Mouse (Mus musculus): ENCODE data around the gene Kat6b.

The Kat6b gene

DNA sequence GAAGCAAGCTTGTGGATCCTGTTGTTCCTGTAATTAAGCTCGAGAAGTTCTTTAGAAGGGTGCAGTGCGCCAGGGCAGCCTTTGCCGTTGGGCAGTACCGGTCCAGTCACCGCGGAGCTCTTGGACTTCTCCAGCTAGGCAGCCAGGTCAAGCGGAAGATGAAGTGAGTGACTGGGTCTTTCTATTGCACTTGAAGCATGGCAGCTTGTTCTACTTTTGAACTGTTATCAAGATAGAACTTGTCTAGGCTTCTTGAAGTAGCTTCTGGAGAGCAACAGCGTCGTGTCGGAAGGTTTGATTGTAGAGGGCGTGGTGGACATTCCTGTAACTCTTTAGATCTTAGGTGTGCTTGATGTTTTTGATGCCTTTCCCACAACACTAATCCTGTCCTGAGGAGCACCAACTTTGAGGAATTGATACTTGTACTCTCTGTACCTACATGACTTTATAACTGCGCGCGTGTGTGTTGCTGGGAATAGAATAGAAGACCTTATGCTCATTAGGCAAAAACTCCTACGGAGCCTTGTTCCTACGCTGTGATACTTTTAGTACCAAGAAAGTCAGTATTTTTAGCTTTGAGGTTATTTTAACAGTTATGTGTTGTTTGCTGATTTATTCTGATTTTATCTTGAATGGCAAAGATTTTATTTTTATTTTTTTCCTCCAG lies 41.2 kb downstream of the Kat6b start:
- DNase-seq (ENCODE audit: extremely low read depth, insufficient read length, low spot score): no peak

DNA sequence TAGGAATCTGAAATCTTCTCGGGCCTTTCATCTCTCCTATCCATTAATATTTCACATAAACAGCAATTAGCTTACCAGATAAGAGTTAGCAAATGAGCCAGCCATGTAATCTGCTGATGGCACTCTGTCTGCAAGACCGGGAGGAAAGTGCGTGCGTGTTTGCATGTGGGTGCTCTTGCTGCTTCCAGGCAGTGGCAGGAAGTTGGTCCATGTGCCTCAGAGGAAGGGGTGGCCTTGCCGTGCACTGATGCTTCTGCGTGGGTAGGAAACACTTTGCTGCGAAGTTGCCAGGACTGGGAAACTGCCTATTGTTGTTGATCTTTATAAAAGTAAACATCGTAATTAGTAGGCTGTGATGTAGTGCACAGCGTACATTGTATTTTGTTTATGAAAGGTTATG lies 42.0 kb downstream of the Kat6b start:
- DNase-seq (ENCODE audit: extremely low read depth, insufficient read length, low spot score): no peak

DNA sequence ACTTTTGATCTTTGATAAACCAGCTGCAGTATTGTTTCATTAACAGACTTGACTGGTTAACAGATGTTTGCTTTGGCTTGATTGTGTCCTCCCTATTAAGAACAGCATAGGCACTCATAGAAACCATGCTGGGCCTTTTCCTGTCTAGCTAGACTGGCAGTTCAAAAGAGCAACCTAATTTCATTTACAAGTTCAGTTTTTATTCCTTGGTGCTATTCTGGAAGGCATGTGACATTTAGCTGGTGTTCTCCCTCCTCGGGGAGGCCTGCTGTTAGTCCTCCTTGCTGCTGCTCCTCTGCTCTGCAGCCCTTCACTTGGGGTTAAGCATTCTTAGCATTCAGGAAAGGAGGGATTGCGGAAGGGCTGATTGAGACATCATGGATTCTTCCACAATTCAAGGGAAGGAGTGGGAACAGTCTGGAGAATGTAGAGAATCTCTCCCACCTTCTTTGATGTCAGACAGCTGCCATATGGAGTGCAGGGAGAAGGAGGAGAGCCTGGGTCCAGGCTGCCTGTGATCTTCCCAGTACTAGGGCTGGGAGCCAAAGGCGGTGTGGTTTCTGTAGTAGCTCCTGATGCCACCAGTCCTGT lies 42.7 kb downstream of the Kat6b start:
- peak; percentile 22 for DNase-seq (ENCODE audit: extremely low read depth, insufficient read length, low spot score)

DNA sequence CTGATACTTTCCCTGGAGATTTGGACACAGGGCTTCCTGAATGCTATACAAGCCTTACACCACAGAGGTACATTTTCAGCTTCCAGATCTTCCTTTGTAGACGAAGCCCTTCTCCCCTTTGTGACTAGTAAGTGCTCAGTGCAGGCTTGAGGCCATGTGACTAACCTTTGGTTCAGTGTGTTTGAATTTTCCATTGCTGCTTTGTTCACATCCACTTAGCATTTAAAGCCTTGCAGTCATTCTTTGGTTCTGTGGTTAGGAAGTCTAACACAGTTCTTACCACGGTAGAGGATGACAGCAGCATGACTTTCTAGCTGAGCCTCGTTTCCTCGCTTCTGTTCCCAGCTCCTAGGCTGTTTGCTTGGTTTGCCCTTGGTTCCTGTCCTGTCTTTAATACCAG lies 44.4 kb downstream of the Kat6b start:
- DNase-seq (ENCODE audit: extremely low read depth, insufficient read length, low spot score): peak; percentile 45

DNA sequence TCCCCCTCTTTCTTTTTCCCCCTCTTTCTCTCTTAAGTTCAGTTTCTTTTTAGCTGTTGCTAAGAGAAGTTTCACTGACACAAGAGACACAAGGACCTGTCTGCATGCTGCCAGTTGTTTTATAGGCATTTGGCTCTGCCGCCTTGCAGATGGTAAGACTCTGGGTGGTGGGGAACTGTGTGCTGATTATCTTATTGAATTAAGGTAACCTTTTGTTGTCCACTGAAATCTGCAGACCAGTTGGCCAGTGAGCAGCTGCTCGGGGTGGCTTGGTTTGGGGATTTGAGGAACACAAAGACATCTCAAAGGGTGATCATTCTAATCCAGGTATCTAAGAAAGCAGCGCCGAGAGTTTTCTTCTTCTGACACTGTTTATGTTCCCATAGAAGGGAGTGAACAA lies 52.3 kb downstream of the Kat6b start:
- no peak for DNase-seq (ENCODE audit: extremely low read depth, insufficient read length, low spot score)

DNA sequence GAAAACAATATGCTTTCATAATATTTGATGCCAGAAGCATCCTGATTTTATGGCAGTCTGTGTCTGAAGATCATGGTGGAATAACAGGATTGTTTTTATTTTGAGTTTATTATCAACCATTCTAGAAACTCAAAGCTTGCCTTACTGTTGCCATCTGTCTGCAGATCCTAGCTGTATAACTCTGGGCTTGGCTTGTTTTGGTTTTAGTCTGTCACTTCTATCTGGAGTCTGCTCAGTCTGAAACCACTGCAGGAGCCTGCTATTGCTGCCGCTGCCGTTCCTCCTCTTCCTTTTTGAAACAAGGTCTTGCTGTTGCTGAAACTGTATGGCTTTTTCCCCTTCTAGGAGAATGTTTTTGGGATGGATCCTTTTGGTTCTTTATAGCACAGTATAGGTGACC lies 52.8 kb downstream of the Kat6b start:
- DNase-seq (ENCODE audit: extremely low read depth, insufficient read length, low spot score): no peak

DNA sequence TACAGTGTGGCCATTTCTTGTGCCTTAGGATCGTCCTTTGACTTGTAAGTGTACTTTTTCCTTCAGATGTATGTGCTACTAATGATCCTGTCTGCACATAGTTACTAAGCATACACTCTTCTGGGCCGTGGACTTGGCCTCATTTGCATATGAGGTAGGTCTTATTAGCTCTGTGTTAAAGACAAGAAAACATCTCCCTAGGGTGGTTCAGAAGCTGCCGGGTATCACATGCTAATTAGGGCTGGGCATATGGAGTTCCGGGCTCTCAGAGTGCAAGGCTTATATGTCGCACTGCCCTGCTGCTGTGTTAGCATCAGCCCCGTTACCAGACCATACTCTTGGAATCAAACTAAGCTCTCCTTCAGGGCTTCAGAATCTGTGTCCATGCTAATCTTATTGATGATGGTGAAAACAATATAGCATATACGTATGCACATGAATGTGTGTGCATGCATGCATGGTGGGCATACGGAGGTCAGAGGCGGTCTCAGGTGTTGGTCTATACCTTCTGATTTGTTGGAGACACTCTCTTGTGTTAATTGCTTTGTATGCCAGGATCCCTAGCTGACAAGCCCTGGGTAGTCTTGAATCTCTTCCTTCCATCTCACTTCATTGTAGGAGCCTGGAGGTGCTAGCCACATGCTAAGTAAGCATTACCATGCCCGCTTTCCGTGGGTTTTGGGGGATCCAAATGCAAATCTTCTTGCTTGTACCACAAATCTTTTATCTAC lies 53.5 kb downstream of the Kat6b start:
- no peak for DNase-seq (ENCODE audit: extremely low read depth, insufficient read length, low spot score)

DNA sequence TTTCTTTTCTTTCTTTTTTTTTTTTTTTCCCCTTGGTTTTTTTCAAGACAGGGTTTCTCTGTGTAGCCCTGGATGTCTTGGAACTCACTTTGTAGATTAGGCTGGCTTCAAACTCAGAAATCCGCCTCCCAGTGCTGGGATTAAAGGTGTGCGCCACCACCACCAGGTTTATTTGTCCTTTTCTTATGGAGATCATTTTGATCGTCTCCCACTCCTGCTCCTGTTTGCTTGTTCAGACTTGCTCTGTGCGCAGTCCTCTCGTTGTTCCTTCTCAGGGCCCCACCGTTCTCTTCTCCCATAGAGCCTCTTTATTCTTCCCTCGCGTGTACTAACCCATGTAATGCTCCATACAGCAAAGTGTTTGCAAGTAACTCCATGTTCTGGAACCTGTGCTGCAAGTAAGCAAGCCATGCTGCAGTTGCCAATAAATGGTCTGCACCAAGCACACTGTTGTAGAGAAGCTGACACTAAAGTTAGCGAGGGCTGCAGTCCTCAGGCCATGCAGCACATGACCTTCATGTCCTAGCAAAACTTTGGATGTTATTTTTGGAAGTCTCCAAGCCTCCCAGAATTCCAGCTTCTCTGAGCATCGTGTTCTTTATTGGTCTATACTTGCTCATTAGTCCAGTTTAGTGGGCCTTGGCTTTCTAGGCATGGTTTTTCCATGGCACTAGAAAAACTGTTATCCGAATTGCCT lies 55.4 kb downstream of the Kat6b start:
- DNase-seq (ENCODE audit: extremely low read depth, insufficient read length, low spot score): no peak

DNA sequence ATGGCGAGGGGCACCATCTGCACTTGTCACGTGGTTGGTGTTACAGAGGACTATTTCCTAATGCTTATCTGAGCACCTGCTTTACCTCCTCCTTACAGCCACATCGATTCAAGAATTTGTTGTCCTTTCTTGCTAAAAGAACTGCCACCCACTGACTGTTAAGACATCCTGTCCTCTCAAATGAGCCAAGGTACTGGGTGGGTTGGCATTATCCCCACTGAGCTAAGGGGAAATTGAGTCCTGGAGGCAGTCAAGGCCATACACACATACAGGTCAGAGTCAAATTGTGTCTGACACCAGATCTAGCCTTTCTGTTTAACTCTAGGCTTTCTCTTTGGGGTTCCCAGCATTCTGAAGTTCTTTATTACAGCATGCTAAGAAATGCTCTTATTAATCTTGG lies 56.6 kb downstream of the Kat6b start:
- no peak for DNase-seq (ENCODE audit: extremely low read depth, insufficient read length, low spot score)

DNA sequence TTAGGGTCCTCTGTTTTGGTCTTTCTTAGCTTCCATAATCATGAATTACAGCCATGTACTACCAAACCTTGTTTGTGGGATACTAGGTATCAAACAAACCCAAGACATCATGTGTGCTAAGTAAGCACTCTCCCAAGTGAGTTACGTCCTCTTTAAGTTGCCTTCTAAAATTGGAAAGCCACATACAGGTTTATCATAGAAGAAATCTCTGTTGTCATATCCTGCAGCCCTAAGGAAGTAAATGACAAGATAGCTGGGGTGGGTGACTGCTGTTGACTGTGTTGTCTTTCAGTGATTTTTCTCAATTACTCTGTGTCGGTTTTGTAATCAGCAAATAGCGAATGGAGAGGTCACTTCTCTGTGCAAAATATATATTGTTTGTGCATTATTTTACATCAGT lies 58.5 kb downstream of the Kat6b start:
- no peak for DNase-seq (ENCODE audit: extremely low read depth, insufficient read length, low spot score)

DNA sequence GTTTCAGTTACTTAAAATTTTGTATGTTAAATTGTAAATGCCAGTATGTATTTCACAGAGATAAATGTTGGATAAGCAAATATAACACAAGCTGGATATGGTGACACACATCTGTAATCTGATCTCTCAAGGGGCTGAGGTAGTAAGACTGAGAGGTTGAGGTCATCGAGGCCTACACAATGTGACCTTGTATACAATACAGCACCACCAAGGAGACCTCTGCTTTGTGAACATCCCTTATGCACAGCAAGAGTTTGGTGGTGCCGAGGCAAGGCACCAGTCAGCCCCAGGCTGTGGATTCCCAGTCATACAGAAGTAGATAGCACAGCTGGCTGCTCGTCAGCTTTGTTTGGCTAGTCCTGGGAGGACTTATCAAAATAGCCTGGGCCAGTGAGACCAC lies 59.1 kb downstream of the Kat6b start:
- no peak for DNase-seq (ENCODE audit: extremely low read depth, insufficient read length, low spot score)

DNA sequence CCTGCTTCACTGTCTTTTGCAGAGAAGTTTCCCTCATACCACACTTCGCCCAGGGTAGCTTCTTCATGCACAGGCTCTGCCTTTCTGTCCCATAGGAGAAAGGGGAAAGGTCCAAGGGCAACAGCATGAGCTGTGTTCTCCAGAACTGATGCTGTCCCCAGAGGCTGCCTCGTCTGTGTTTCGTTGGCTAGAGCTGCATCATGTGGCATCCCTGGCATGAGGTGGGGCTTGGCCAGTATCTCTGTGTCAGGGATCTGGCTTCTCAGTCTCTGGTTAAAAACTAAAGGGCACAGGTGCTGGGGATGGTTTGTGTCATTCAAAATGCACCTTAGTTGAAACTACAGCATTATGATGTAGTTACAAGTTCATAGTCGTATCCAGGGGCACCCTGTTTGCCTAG lies 64.3 kb downstream of the Kat6b start:
- DNase-seq (ENCODE audit: extremely low read depth, insufficient read length, low spot score): no peak

DNA sequence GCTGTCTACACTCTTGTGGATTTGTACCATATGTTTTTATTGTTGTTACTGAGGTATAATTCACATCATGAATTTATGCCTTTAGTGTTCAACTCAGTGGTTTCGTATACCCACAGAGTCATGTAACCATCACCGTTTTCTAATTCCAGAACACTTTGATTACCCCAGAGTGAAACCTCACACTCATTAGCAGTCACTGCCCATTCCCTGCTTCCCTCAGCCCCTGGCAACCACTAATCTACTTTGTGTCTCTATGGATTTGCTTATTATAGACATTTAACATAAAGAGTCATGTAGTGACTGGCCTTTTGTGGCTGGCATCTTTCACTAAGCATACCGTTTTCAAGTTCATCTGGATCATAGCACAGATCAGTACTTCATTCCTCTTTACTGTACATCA lies 65.1 kb downstream of the Kat6b start:
- no peak for DNase-seq (ENCODE audit: extremely low read depth, insufficient read length, low spot score)

DNA sequence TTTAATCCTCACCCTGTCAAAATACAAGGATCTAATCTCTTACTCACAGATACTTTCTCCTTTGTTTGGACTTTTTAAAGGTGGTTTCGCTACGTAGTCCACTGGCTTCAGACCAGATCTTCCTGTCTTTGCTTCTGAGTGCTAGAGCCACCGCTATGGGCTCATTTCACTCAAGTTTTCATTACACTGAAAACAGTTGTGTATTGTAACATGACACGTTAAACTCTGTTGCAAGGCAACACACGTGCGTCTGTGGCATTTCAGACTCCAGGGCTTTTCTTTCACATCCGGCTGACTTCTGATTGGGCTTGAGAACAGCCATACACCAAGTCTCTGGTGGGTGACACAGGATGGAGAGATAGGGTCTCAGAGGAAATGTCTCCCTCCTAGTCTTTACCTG lies 66.1 kb downstream of the Kat6b start:
- peak; percentile 42 for DNase-seq (ENCODE audit: extremely low read depth, insufficient read length, low spot score)

DNA sequence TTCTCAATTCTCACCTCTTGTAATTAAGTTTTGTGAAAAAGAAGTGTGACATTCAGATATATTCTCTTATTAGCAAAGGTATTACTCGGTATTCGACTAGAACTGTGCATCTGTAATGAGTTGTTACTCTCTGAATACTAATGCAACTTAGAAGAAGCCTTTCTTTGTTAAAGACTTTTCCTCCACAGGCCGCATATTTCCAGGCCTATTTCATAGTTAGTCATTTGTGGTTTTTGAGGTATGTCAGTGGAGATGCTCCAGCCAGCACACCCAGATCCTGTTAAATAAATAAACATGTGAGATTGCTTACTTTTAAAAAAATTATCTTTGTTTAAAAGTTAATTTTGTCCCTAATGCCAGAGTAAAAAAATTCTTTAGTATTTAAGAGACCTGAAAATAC lies 66.7 kb downstream of the Kat6b start:
- peak; percentile 55 for DNase-seq (ENCODE audit: extremely low read depth, insufficient read length, low spot score)

DNA sequence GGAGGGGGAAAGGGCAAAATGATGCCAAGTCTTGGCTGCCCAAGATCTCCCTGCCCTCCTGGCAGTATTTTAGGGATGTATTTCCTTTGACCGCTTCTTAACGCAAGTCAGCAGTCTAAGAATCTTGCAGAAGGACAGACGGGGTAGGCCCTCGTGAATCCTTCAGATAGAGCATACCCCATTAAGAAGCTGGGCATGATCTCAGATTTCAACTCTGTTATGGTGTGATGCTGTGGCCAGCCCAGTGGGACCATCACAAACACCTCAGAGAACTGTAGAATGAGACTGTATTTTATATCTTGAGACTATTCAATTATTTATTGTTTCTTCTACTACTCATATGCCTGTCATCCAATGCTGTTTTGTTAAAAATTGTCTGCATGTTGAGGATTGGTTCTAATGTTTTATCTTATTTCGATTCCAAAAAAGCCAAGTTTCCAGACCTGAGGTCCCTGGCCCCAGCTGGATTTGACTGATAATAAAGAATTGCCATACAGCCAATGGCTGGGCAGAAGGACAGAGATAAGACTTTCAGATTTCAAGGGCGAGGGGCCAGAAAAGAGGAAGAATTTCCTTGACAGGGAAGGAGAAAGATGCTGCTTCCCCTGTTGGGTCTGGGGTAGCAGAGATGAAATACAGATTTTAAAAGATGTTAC lies 67.8 kb downstream of the Kat6b start:
- no peak for DNase-seq (ENCODE audit: extremely low read depth, insufficient read length, low spot score)

DNA sequence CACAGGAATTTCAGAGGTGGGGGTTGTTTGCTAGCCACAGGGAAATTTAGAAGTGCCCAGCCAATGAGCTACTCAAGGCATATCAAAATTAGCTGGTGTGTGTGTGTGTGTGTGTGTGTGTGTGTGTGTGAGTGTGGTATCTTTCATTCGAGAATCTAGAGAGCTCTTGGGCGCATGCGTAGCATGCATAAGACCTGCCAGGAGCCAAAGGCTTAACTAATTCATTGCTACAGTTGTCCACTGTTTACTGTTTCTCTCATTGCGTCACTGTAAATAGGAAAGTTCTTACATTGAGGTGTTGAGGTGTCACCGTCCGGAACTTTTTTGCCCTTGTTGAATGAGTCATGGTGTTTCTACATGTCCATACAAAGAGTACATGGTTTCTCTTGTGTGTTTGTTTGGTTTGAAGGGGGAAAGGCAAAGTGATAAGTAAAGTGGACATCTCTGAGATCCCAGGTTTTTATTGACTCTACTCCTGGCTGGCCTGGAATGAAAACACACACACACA lies 68.4 kb downstream of the Kat6b start:
- DNase-seq (ENCODE audit: extremely low read depth, insufficient read length, low spot score): no peak

DNA sequence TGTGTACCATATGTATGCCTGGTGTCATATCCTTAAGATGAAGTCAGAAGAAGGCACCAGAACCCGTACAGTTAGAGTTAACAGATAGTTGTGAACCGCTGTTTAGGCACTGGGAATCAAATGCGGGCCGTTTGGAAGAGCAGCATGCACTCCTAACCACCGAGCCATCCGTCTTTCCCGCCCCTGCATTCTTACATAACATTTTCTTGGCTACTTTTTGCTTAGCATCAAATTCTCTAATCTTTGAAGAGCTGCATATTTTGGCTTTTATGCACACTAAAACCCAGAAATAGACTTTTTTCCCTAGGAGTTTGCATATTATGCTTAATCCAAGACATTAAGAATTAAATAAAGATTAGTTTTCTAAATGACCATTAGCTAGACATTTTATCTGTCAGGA lies 69.3 kb downstream of the Kat6b start:
- no peak for DNase-seq (ENCODE audit: extremely low read depth, insufficient read length, low spot score)

DNA sequence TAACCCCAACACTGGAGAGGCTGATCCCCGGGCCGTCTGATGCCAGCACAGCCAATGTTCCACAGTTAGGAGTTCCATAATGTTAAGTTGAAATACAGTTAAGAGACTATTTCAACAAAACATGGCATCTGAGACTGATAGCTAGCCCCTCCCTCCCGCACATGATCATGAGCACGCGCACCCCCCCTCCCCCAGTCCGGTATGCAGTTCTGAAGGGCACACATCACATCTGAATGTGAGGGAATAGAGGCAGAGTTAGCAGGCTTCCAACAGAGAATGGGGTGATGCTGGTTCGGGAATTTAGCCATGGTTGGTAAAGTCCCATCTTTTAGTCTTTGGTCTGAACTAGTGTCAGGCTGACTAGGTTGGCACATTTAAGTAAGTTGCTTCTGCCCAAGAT lies 70.4 kb downstream of the Kat6b start:
- no peak for DNase-seq (ENCODE audit: extremely low read depth, insufficient read length, low spot score)

DNA sequence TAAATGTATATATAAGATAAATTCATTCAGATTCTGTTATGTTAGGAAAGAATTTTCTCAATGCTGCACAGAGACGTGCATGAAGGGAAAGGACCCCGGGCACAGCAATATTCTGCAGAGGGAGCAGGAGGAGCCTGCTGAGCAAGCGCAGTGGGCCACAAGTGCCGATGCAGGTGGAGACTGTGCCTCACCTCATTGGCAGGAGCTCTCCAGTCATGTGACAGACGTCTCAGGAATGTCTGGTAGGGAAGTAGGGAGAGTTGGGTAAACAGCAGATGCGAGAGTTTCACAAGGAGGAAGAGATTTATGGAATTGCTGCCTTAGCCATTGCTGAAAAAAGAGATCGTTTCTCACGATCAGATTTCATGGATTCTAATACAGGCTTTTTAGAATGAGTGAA lies 71.7 kb downstream of the Kat6b start:
- peak; percentile 15 for DNase-seq (ENCODE audit: extremely low read depth, insufficient read length, low spot score)

DNA sequence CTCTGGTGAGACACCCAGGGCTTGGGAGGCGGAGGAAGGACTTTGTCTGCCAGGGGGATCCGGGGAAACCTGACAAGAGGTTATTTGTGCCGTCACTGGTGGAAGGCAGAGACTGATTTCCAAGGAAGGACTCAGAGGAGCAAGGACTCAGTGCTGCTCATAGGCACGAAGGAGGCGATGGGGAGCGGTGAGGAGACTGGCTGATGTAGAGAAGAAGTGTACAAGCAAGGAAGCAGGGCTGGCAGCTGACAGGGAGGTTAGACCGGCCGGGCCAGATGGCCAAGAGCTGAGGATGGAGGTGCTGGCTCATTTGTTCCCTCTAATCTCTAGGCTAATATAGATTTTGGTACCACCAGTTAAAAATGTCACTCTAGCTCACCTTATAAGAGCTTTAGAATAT lies 72.8 kb downstream of the Kat6b start:
- DNase-seq (ENCODE audit: extremely low read depth, insufficient read length, low spot score): peak; percentile 22
